Mouse (Mus musculus): ENCODE measurements around the gene Ikzf3. TPM values are rescaled to one million over a fixed set of nuclear protein-coding genes. Genes with fewer than 3 reads are reported as not detected.

Ikzf3 gene
- polyA plus RNA-seq, 1 experiment from 2014 or later: 0.52 TPM

- Histone ChIP-seq H3K9ac (no peak overlapping the region), H3K27ac (no peak overlapping the region), H3K4me1 (peaks cover 18% of the 10 kb centered on the region), H3K27me3 (peaks cover 45% of the 10 kb centered on the region), H3K9me3 (no peaks in the 10 kb centered on the region), H3K4me2 (replicated peaks) (no peak overlapping the region), H3K4me3 (no peak overlapping the region), H3K36me3 (no peaks in the 10 kb centered on the region)
- no peak for ATAC-seq (ENCODE audit: low FRiP score, low read depth)
- 41% methylated on average over 6 of the region's 6 CpGs for WGBS
These were observed 84.6 kb downstream of the Ikzf3 start for GRCm38 (mm10) chr11:98461109-98461720.

GRCm38 (mm10) chr11:98459860-98460259, 86.0 kb downstream of the Ikzf3 start:
- no peaks in the 10 kb centered on the region for H3K36me3 ChIP-seq
- H3K4me3 ChIP-seq: no peak overlapping the region
- ATAC-seq (ENCODE audit: low FRiP score, low read depth): no peak
- H3K9me3 ChIP-seq: no peaks in the 10 kb centered on the region
- H3K9ac ChIP-seq: no peak overlapping the region
- H3K27me3 ChIP-seq: peaks cover 42% of the 10 kb centered on the region
- WGBS: 84% methylated on average over 9 of the region's 9 CpGs
- H3K4me2 ChIP-seq (replicated peaks): no peak overlapping the region
- H3K4me1 ChIP-seq: peaks cover 18% of the 10 kb centered on the region
- H3K27ac ChIP-seq: no peak overlapping the region

- Histone ChIP-seq H3K36me3 (no peaks in the 10 kb centered on the region), H3K4me3 (peak overlapping the region; percentile 66; the same call in 1 of the 2 replicates), H3K27me3 (peaks cover 42% of the 10 kb centered on the region), H3K27ac (no peak overlapping the region), H3K9me3 (no peaks in the 10 kb centered on the region), H3K4me2 (replicated peaks) (peak overlapping the region; percentile 80; the same call in 1 of the 2 replicates), H3K4me1 (peaks cover 18% of the 10 kb centered on the region), H3K9ac (no peak overlapping the region)
- 4% methylated on average over 11 of the region's 11 CpGs for WGBS
- no peak for ATAC-seq (ENCODE audit: low FRiP score, low read depth)
These were observed 86.6 kb downstream of the Ikzf3 start for GRCm38 (mm10) chr11:98459071-98459741.

GRCm38 (mm10) chr11:98458121-98458990, 87.5 kb downstream of the Ikzf3 start:
- Histone ChIP-seq H3K36me3 (no peaks in the 10 kb centered on the region), H3K27me3 (peaks cover 42% of the 10 kb centered on the region), H3K9me3 (no peaks in the 10 kb centered on the region), H3K27ac (no peak overlapping the region), H3K9ac (peak overlapping the region; percentile 73), H3K4me3 (peak overlapping the region; percentile 66), H3K4me1 (peaks cover 18% of the 10 kb centered on the region), H3K4me2 (replicated peaks) (peak overlapping the region; percentile 80)
- peak; percentile 13 for ATAC-seq (ENCODE audit: low FRiP score, low read depth)
- 4% methylated on average over 19 of the region's 30 CpGs for WGBS

GRCm38 (mm10) chr11:98457367-98458120, 88.3 kb downstream of the Ikzf3 start:
- Histone ChIP-seq H3K27me3 (peaks cover 42% of the 10 kb centered on the region), H3K4me3 (peak overlapping the region; percentile 66), H3K9me3 (no peaks in the 10 kb centered on the region), H3K4me2 (replicated peaks) (peak overlapping the region; percentile 80), H3K9ac (peak overlapping the region; percentile 73), H3K36me3 (no peaks in the 10 kb centered on the region), H3K27ac (no peak overlapping the region), H3K4me1 (peaks cover 18% of the 10 kb centered on the region)
- WGBS: under 1% methylated on average over 34 of the region's 64 CpGs
- peak; percentile 82 for ATAC-seq (ENCODE audit: low FRiP score, low read depth)

GRCm38 (mm10) chr11:98456945-98457344, 88.9 kb downstream of the Ikzf3 start:
- WGBS: 29% methylated on average over 9 of the region's 9 CpGs
- Histone ChIP-seq H3K36me3 (no peaks in the 10 kb centered on the region), H3K4me2 (replicated peaks) (peak overlapping the region; percentile 80), H3K9me3 (no peaks in the 10 kb centered on the region), H3K9ac (peak overlapping the region; percentile 32), H3K27ac (no peak overlapping the region), H3K4me1 (peaks cover 18% of the 10 kb centered on the region), H3K27me3 (peaks cover 36% of the 10 kb centered on the region), H3K4me3 (peak overlapping the region; percentile 66)
- 0 out of 2 replicates have a peak, but pooled peaks have one; percentile 16 for ATAC-seq (ENCODE audit: low FRiP score, low read depth)

GRCm38 (mm10) chr11:98456545-98456944, 89.3 kb downstream of the Ikzf3 start:
- Histone ChIP-seq H3K4me2 (replicated peaks) (no peak overlapping the region; the same call in 1 of the 2 replicates), H3K4me1 (peaks cover 18% of the 10 kb centered on the region), H3K9me3 (no peaks in the 10 kb centered on the region), H3K27ac (no peak overlapping the region), H3K27me3 (peaks cover 32% of the 10 kb centered on the region), H3K4me3 (no peak overlapping the region), H3K9ac (no peak overlapping the region), H3K36me3 (no peaks in the 10 kb centered on the region)
- 80% methylated on average over 5 of the region's 5 CpGs for WGBS
- ATAC-seq (ENCODE audit: low FRiP score, low read depth): no peak

- no peak overlapping the region for H3K4me2 ChIP-seq (replicated peaks)
- no peak for ATAC-seq (ENCODE audit: low FRiP score, low read depth)
- peaks cover 18% of the 10 kb centered on the region for H3K4me1 ChIP-seq
- no peaks in the 10 kb centered on the region for H3K9me3 ChIP-seq
- H3K27me3 ChIP-seq: peaks cover 32% of the 10 kb centered on the region
- no peak overlapping the region for H3K9ac ChIP-seq
- no peak overlapping the region for H3K27ac ChIP-seq
- H3K4me3 ChIP-seq: no peak overlapping the region
- WGBS: 89% methylated on average over 4 of the region's 4 CpGs
- no peaks in the 10 kb centered on the region for H3K36me3 ChIP-seq
These were observed 90.3 kb downstream of the Ikzf3 start for GRCm38 (mm10) chr11:98455484-98455883.

- no peaks in the 10 kb centered on the region for H3K9me3 ChIP-seq
- no peak for ATAC-seq (ENCODE audit: low FRiP score, low read depth)
- peaks cover 50% of the 10 kb centered on the region for H3K27me3 ChIP-seq
- 78% methylated on average over 20 of the region's 20 CpGs for WGBS
- H3K9ac ChIP-seq: peak overlapping the region; percentile 19; the same call in 1 of the 2 replicates
- no peak overlapping the region for H3K4me2 ChIP-seq (replicated peaks)
- no peaks in the 10 kb centered on the region for H3K36me3 ChIP-seq
- H3K4me1 ChIP-seq: peaks cover 16% of the 10 kb centered on the region
- H3K27ac ChIP-seq: no peak overlapping the region
- H3K4me3 ChIP-seq: no peak overlapping the region
These were observed 95.7 kb downstream of the Ikzf3 start for GRCm38 (mm10) chr11:98449921-98450771.

GRCm38 (mm10) chr11:98449419-98449818, 96.4 kb downstream of the Ikzf3 start:
- H3K4me3 ChIP-seq: no peak overlapping the region
- H3K27me3 ChIP-seq: peaks cover 51% of the 10 kb centered on the region

More at GRCm38 (mm10) chr11:98449419-98449818, 96.4 kb downstream of the Ikzf3 start:
- peaks cover 16% of the 10 kb centered on the region for H3K4me1 ChIP-seq
- ATAC-seq (ENCODE audit: low FRiP score, low read depth): no peak
- H3K9ac ChIP-seq: peak overlapping the region; percentile 19; the same call in 1 of the 2 replicates
- no peak overlapping the region for H3K4me2 ChIP-seq (replicated peaks)
- no peaks in the 10 kb centered on the region for H3K9me3 ChIP-seq
- 83% methylated on average over 3 of the region's 3 CpGs for WGBS
- no peaks in the 10 kb centered on the region for H3K36me3 ChIP-seq
- no peak overlapping the region for H3K27ac ChIP-seq

All from limb, embryonic 13.5 days (tissue).